Mouse (Mus musculus) layer of hippocampus, postnatal 36 days (tissue): Measurements from ENCODE around the gene Ank2. TPM values are rescaled to one million over a fixed set of nuclear protein-coding genes. Genes with fewer than 3 reads are reported as not detected.
"Not testable (repeated sequence)": the region's sequence is repeated elsewhere in the genome, so short reads cannot be mapped to it uniquely, and the experiment has no call there.

Source experiments
- DNase-seq, 2 experiments: peaks; one replicate each; pipeline ENCODE4 v3.0.0; 2022
- total RNA-seq, 2 experiments: library from RNA; stranded (reverse); gene quantifications; 2 replicates each; pipeline ENCODE4 v1.2.3; 2021

Ank2 gene
- total RNA-seq, 2 experiments from 2014 or later, result 693 to 758 TPM

GRCm38 (mm10) chr3:127408684-127409550 lies 90.2 kb downstream of the Ank2 start:
- peak; percentile 85 for DNase-seq

GRCm38 (mm10) chr3:127407868-127408574 lies 91.1 kb downstream of the Ank2 start:
- no peak for DNase-seq

GRCm38 (mm10) chr3:127406883-127407282 lies 92.3 kb downstream of the Ank2 start:
- no peak for DNase-seq

- no peak for DNase-seq
Measured at GRCm38 (mm10) chr3:127404371-127404770, 94.8 kb downstream of the Ank2 start.

GRCm38 (mm10) chr3:127400976-127401375 lies 98.2 kb downstream of the Ank2 start:
- DNase-seq, result no peak

GRCm38 (mm10) chr3:127400468-127400867 lies 98.7 kb downstream of the Ank2 start:
- not testable (repeated sequence) for DNase-seq

- no peak for DNase-seq
Measured at GRCm38 (mm10) chr3:127397774-127398173, 101.4 kb downstream of the Ank2 start.

GRCm38 (mm10) chr3:127395202-127395601 lies 103.9 kb downstream of the Ank2 start:
- no peak for DNase-seq

GRCm38 (mm10) chr3:127387016-127387517 lies 112.1 kb downstream of the Ank2 start:
- DNase-seq, result no peak

- no peak for DNase-seq
Measured at GRCm38 (mm10) chr3:127383231-127383630, 115.9 kb downstream of the Ank2 start.

- DNase-seq, result peak; percentile 45 to 50
Measured at GRCm38 (mm10) chr3:127376901-127377460, 122.2 kb downstream of the Ank2 start.

- no peak for DNase-seq
Measured at GRCm38 (mm10) chr3:127375956-127376660, 123.0 kb downstream of the Ank2 start.

GRCm38 (mm10) chr3:127374190-127374710 lies 124.9 kb downstream of the Ank2 start:
- DNase-seq, result no peak

GRCm38 (mm10) chr3:127371774-127372173 lies 127.4 kb downstream of the Ank2 start:
- DNase-seq, result no peak

GRCm38 (mm10) chr3:127369529-127369928 lies 129.6 kb downstream of the Ank2 start:
- DNase-seq, result no peak

- DNase-seq, result no peak
Measured at GRCm38 (mm10) chr3:127367450-127367849, 131.7 kb downstream of the Ank2 start.

GRCm38 (mm10) chr3:127363512-127363911 lies 135.6 kb downstream of the Ank2 start:
- peak in 1 of 2 experiments; percentile 40 for DNase-seq

GRCm38 (mm10) chr3:127362611-127363393 lies 136.3 kb downstream of the Ank2 start:
- DNase-seq, result no peak

GRCm38 (mm10) chr3:127361846-127362245 lies 137.3 kb downstream of the Ank2 start:
- DNase-seq, result no peak

GRCm38 (mm10) chr3:127361384-127361783 lies 137.8 kb downstream of the Ank2 start:
- DNase-seq, result no peak

- no peak for DNase-seq
Measured at GRCm38 (mm10) chr3:127355252-127355651, 143.9 kb downstream of the Ank2 start.
